Mouse (Mus musculus) erythroid progenitor cell, adult 5-6 weeks (primary cell): ENCODE data around the gene Fbxo3. TPM values are rescaled to one million over a fixed set of nuclear protein-coding genes. Genes with fewer than 3 reads are reported as not detected.
"Not testable (repeated sequence)": the region's sequence is repeated elsewhere in the genome, so short reads cannot be mapped to it uniquely, and the experiment has no call there.

Source experiments
- ATAC-seq: replicated peaks from 2 replicates; pipeline ENCODE4 v1.8.0; 2016; ENCODE audit warnings: moderate number of reproducible peaks, mild to moderate bottlenecking, moderate TSS enrichment, inconsistent platforms; ENCODE audit not compliant: poor library complexity, low FRiP score, severe bottlenecking
- total RNA-seq, 2 experiments: library from RNA; stranded (forward) in 1 of 2; stranded (reverse) in 1 of 2; fragments of 150-400 nt in 1 of 2; fragments of 186-747, 209-891 nt in 1 of 2; gene quantifications; 2 replicates each; pipeline versions ENCODE4 v1.2.3 to v1.2.4; 2015 to 2017; ENCODE audit warnings: low replicate concordance in 2 of 2

Gene Fbxo3
- total RNA-seq, 2 experiments from 2014 or later: 95.2 to 96.8 TPM

DNA sequence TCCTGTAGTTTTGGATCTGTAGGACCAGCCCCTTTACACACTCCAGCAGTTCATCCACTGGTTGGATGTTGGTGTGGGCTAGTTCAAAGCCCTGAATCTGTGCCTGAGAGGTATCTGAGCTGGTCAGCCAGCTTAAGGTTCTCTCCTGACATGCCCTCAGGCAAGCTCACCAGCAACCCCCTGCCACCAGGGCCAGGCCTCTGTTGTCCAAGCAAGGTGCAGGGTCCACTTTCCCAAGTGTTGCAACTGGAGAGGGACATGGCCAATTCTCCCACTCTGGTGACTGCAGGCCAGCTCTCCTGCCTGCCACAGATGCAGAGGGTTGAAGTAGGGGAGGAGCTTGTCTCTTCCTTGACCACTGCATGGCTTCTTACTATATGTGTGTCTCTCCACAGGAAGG is 56.5 kb downstream of the Fbxo3 start:
- ATAC-seq: not testable (repeated sequence)

DNA sequence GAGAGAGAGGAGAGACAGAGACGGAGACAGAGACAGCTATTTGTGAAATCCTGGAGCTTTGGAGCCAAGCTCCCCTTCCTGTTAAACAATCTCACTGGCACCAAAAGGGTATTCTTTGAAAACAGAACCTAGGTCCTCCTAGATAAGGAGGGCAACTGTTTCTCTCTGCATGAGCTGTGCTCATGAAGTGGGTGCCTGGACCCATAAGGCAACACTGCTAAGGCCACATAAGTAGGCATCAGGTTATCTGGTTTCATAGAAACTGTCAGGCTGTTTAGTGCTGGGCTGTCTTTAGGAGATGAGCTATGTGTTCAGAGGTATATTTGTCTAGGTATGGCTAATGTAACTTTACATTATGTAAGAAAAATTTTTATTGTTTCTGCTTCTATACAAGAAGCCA is 60.0 kb downstream of the Fbxo3 start:
- ATAC-seq: peak; percentile 33; the same call in 1 of the 2 replicates

DNA sequence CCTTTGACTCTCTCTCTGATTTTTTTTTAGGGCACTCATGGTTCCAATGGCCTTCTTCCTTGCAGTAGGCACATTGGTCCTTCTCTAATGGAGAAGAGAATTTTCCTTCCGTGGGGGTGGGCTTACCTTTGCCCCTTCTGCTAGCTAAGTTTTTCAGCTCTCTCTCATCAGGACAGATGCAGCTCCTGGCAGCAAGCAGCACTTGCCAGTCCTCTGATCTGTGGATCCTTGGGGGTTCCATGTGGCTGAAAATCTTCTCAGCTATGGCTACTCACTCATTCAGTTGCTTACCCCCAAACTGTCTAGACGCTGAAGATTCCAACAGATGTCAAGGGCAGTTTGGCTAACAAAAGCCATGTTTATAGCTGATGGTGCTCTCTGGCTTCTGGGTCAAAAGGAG is 65.8 kb downstream of the Fbxo3 start:
- no peak for ATAC-seq

DNA sequence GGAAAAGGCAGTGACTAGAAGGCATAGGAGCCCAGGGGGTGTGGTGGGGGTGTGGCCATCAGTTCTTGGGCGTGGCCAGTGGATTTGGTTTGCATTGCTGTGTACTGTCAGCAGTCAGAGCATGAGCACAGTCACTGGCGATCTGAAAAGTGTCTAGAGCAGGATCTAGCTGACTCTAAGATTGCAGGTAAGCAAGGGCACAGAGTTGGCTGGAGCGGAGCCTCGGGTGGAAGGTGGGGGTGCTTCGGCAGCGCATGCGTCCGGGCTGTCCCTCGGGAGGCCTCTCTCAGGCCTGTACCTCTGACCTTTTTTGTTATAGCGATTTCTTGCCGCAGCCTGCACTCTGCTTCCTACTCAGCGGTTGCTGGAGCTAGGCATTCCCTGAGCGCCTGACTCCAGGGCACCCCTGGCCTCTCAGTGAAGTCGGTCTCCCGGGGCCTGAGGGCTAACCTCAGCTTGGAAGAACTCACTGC is 68.3 kb downstream of the Fbxo3 start, which contains the start of gene Cd59a:
Gene Cd59a (plus strand): TSS at position 61 of the 473 bp plus-strand sequence.
- peak; percentile 85 for ATAC-seq

DNA sequence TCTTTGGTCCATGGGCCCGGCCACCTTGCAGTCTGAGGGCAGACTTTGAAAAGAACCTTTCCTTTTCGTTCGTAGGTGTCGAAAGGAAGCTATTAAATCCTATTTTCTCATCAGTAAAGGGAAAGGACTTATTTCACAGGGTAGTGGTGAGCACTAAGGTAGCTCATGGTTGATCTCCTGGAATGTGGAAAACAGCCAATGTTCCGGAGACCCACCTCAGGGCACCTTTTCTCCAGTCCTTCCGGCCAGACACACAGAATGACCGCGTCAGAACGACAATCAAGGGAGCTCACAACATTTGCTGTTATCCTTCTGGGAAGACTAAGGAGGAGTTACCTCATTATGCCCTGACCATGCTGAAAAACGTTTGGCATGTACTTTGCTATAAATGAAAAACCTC is 68.7 kb downstream of the Fbxo3 start:
- ATAC-seq: no peak

DNA sequence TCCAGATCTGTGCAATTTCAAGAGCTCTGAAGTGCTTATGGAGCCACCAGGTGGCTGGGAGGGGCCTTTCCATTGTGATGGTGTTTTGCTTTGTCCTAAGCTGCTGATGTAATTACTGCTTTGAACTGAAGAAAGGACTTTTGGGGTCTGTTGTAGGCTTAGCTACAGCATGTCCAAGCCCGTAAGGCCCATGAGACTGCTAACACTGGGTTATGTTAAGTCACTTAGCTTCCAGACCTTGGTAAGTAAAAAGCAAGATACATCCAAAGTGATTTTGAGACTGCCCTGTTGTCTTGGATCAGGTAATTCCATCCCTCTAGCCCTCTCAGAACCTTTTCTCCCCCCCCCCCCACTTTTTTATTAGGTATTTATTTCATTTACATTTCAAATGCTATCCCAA is 69.3 kb downstream of the Fbxo3 start:
- ATAC-seq: not testable (repeated sequence)

DNA sequence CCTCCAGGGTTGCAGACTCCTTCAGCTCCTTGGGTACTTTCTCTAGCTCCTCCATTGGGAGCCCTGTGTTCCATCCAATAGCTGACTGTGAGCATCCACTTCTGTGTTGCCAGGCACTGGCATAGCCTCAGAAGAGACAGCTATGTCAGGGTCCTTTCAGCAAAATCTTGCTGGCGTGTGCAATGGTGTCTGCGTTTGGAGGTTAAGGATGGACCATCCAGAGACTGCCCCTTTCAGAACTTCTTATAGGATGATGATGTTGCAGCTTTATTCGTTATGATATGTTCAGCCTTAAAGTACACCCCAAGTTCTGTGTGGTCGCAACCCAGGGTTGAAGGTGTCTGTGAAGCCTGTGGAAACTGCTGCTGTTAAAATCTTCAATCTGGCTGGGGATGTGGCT is 69.9 kb downstream of the Fbxo3 start:
- not testable (repeated sequence) for ATAC-seq

DNA sequence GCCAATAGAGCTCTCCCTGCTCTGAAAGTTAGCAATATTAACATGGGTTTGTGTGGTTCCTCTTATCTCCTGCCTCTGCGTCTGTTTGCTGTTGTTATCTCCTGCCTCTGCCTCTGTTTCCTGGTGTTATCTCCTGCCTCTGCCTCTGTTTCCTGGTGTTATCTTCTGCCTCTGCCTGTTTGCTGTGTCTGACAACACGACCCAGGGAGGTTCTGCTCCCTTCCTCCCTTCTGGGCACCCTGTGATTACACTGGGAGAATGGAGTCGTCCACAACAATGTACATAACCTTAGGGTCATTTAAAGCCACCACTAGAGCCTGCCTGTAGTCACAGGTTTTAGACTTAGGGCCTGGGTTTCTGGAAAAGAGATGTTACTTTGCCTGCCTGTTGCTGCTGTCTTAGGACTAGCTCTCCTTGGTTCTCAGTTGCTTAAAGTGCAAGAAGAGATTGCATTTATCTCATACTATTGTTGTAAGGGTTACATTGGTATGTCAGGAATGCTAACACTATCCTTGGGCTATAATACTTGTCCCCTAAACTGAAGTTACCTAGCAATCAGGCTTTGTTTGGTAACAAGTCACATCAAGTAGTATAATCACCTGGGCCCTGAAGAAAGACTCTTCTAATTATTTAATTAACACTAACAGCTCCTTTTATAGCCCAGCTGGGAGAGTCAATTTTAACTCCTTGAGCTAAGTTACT is 71.2 kb downstream of the Fbxo3 start:
- ATAC-seq: peak; percentile 80

DNA sequence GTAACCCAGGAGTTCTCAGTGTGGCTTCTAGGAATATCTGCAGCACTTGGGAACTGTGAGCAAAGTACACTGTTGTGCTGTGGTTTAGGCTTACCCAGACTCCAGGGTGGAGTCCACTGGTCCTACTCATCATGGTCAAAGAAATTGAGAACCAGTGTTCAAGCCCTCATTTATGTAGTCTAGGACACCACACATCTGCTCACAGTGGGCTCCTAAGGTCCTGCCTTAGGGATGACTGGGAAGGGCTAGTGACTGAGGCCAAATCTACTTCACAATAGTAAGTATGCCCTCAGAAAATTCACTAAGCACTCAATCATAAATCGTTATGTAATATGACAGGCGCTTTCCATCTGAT is 71.7 kb downstream of the Fbxo3 start:
- no peak for ATAC-seq

DNA sequence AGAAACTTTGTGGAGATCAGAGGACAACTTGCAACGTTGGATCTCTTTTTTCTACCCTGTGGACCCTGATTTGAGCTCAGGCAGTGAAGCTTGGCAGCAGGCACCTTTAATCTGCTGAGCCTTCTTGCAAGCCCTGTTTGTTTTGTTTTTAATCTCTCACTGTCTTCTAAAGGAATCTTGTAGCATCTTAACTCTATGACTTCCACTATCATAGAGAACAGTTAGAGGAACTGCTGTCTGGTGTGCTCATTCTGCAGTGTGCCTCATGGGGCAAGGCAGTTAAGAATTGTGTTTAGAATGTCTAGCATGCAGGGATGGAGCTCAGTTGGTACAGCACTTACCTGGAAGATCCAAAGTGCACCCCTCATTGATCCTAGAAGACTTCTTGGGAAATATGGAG is 72.4 kb downstream of the Fbxo3 start:
- no peak for ATAC-seq

DNA sequence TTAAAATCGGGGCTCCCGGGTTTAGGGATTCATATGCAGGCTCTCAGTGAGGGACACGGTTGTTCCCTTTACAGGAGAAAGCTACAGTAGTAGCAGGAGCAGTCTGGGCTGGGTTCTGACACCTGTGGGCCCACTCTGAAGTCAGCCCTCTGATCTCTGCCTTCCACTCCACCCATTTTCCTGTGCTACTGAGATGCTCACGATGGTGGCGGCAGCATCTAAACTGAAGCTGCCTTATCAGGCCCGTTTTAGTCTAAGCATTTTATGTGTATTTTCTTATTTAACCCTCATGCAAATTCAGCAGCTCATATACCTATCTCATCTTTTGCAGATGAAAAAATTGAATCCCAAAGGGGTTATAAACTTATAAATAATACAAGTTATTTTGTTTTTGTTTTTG is 77.3 kb downstream of the Fbxo3 start:
- ATAC-seq: no peak

DNA sequence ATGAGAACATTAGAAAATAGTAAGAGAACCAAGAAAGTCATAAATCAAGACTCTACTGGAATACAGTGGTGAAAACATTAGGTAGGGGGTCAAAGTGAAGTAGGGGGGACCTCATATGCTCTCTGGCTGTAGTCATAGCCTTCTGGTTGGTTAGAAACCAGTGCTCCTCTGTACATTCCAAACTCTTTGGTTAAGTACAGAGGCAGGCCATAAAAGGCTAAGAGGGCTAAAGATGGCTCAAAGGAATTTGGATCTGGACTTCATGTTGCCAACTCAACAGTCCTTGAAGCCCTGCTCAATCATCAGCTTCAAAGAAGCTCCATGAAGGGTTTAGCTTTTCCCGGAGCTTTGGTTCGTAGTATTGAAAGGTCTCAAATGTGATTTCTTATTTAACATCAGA is 81.5 kb downstream of the Fbxo3 start:
- not testable (repeated sequence) for ATAC-seq

DNA sequence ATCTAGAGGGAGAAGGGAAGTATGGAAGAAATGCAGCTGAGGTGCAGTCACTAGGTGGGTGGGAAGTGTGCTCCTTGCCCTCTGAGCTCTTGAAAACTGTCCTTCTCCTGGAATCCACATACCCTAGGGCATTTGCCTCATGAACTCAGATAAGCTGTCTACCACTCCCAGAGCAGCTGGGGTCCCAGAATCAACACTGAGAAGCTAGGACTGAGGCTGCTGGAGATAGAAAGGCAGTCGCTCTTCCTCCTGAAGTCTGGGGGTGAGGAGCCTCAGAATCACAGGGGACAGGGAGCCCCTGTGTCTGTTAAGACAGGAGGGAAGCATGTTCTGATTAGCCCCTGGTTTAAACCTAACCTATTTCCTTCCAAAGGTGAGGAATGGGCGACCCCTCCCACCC is 82.0 kb downstream of the Fbxo3 start:
- ATAC-seq: no peak

DNA sequence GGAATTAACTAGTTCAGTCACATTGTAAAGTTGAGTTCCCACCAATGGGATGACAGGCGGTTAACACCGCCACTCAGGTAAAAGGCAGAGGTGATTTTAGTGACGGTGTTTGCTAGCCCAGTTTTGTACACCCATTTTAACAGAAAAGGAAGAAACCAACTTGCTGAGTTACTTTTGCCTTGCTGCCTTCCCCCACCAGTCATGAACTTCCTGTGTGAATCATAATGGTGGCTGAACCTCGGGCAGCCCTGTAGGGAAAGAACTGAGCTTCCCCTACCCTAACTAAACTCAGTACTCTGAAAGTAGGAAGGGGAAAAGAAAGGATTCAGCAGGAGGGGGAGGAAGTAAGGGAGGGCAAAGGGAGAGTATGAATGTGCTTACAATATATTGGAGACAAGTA is 82.5 kb downstream of the Fbxo3 start:
- no peak for ATAC-seq

DNA sequence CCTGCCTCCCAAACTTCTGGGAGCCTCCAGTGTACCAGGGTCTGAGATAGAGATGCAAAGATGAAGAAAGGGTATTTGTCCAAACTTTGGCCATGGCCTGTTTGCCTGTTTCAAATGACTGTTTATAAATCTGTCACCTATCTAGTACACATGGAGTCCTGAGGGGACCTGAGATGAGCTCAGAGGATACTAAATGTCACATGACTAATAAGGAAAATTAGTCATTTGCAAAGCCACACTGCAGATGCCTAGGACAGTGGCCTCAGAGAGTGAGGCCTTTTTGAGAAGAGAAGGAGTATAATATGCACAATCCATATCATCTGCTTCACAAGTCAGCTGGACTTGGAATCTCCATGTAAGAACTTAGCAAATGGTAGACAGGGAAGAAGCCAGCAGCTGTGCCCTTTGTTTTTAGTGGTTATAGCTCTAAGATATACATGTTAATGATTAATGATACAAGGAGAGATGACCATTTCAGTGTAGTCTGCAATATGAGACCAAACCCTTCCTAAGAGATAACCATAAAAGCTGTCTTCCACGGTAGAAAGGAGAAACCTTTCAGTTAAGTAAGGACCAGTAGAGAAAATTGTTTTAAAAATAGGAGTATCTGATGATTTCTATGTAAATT is 83.8 kb downstream of the Fbxo3 start:
- not testable (repeated sequence) for ATAC-seq

Other genes with a start within 250 kb of the Fbxo3 start
- 142 and 231 TPM in 2 replicates for gene Caprin1, start 230.1 kb upstream of the Fbxo3 start, total RNA-seq (2015; ENCODE audit: low replicate concordance)
- 206 and 279 TPM in 2 replicates for gene Caprin1, start 230.1 kb upstream of the Fbxo3 start, total RNA-seq (2017; ENCODE audit: low replicate concordance)
- 633 and 653 TPM in 2 replicates for gene Lmo2, start 69.7 kb upstream of the Fbxo3 start, total RNA-seq (2015; ENCODE audit: low replicate concordance)
- 362 and 409 TPM in 2 replicates for gene Lmo2, start 69.7 kb upstream of the Fbxo3 start, total RNA-seq (2017; ENCODE audit: low replicate concordance)
- 5.8 TPM in 1 of 2 replicates, not detected in the other for gene 4931422A03Rik, start 640 bp downstream of the Fbxo3 start, total RNA-seq (2015; ENCODE audit: low replicate concordance)
- gene 4931422A03Rik, start 640 bp downstream of the Fbxo3 start, total RNA-seq (2017; ENCODE audit: low replicate concordance): not detected in 2 replicates
- 0.84 and 4.7 TPM in 2 replicates for gene Gm10912, start 38.1 kb downstream of the Fbxo3 start, total RNA-seq (2015; ENCODE audit: low replicate concordance)
- gene Gm10912, start 38.1 kb downstream of the Fbxo3 start, total RNA-seq (2017; ENCODE audit: low replicate concordance): 2.1 TPM in 1 of 2 replicates, not detected in the other
- gene Gm10799, start 40.8 kb downstream of the Fbxo3 start, total RNA-seq (2015; ENCODE audit: low replicate concordance): not detected in 2 replicates
- not detected in 2 replicates for gene Gm10799, start 40.8 kb downstream of the Fbxo3 start, total RNA-seq (2017; ENCODE audit: low replicate concordance)
- gene Cd59b, start 42.1 kb downstream of the Fbxo3 start, total RNA-seq (2015; ENCODE audit: low replicate concordance): 18.4 and 42.8 TPM in 2 replicates
- gene Cd59b, start 42.1 kb downstream of the Fbxo3 start, total RNA-seq (2017; ENCODE audit: low replicate concordance): 15.4 and 29.4 TPM in 2 replicates
- 47.9 and 52.0 TPM in 2 replicates for gene Cd59a, start 68.1 kb downstream of the Fbxo3 start, total RNA-seq (2015; ENCODE audit: low replicate concordance)
- gene Cd59a, start 68.1 kb downstream of the Fbxo3 start, total RNA-seq (2017; ENCODE audit: low replicate concordance): 38.4 and 43.1 TPM in 2 replicates
- gene A930018P22Rik, start 95.0 kb downstream of the Fbxo3 start, total RNA-seq (2015; ENCODE audit: low replicate concordance): 1.7 TPM in 1 of 2 replicates, not detected in the other
- gene A930018P22Rik, start 95.0 kb downstream of the Fbxo3 start, total RNA-seq (2017; ENCODE audit: low replicate concordance): not detected in 2 replicates